Mouse (Mus musculus): Measurements from ENCODE around the gene Ggct. TPM values are rescaled to one million over a fixed set of nuclear protein-coding genes. Genes with fewer than 3 reads are reported as not detected.

Ggct gene
- 9.5 and 13.9 TPM in 2 replicates for polyA plus RNA-seq (2016; fragmentation: Nextera tagmentation; extraction: Ambion mirVana)

- H3K27me3 ChIP-seq (replicated peaks; ENCODE audit: low read depth, poor library complexity, severe bottlenecking) = peaks cover 9% of the 10 kb centered on the region; the same call in 1 of the 2 replicates
- H3K4me1 ChIP-seq = peaks cover 13% of the 10 kb centered on the region
- under 1% methylated on average over 41 of the region's 41 CpGs for WGBS
- H3K27ac ChIP-seq (replicated peaks) = peak within 1 kb of the TSS; percentile 74
- peak within 1 kb of the TSS; percentile 69 for H3K4me3 ChIP-seq
- peak; percentile 97 for DNase-seq (ENCODE audit: low spot score)
- H3K36me3 ChIP-seq (replicated peaks) = no peaks in the 10 kb centered on the region
- no peaks in the 10 kb centered on the region for H3K9me3 ChIP-seq
Observed at GRCm38 (mm10) chr6:54992734-54993260, at the start of gene Ggct. Gene Ggct, minus strand, starts transcription at chr6:54992950.

DNA sequence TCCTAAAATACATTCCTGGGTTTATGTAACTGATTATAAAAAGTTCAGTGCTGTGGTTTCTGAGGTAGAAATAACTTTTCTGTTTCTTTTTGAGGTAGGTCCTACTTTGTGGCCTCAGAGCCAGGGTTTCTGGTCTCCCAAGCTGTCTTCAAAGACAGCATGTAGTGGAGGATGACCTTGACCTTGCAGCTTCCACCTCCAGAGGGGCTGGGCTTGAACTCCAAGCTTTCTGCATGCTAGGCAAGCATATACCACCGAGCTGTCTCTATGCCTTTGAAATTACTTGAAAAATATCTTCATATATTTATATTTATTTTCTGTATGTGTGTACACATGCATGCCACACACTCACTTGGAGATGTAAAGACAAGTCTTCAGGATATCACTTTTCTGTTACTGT is 47.3 kb upstream of the Ggct start:
- DNase-seq (ENCODE audit: low spot score) = no peak

DNA sequence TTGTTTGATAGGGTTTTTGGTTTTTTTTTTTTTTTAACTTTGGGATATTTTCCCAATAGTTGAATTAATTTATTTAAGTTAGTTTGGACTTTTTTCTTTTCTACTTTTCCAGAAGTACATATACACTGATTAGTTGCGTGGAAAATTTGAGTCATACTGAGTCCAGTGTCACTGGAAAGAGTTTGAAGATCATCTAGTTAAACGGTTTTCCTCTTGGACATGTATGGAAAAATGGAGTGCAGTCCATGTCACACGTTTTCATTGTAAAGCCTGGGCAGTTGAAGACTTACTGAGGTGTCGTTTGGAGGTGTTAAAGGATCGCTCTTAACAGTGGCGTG is 46.7 kb upstream of the Ggct start:
- Histone ChIP-seq H3K9me3 (no peaks in the 10 kb centered on the region), H3K27me3 (replicated peaks; ENCODE audit: low read depth, poor library complexity, severe bottlenecking) (no peaks in the 10 kb centered on the region), H3K36me3 (replicated peaks) (0 out of 2 replicates have a peak, but pooled peaks cover 3% of the 10 kb centered on the region), H3K4me3 (peak overlapping the region; percentile 98), H3K27ac (replicated peaks) (no peak overlapping the region), H3K4me1 (peaks cover 26% of the 10 kb centered on the region)
- 83% methylated on average over 6 of the region's 6 CpGs for WGBS
- no peak for DNase-seq (ENCODE audit: low spot score)

More for the DNA sequence above, 47.3 kb upstream of the Ggct start:
- 0 out of 2 replicates have a peak, but pooled peaks cover 3% of the 10 kb centered on the region for H3K36me3 ChIP-seq (replicated peaks)
- no peaks in the 10 kb centered on the region for H3K27me3 ChIP-seq (replicated peaks; ENCODE audit: low read depth, poor library complexity, severe bottlenecking)
- peaks cover 27% of the 10 kb centered on the region for H3K4me1 ChIP-seq
- WGBS = 76% methylated on average over 1 of the region's 1 CpGs
- H3K27ac ChIP-seq (replicated peaks) = no peak overlapping the region
- H3K4me3 ChIP-seq = 0 out of 2 replicates have a peak overlapping the region, but pooled peaks have one; percentile 98
- no peaks in the 10 kb centered on the region for H3K9me3 ChIP-seq

- Histone ChIP-seq H3K27me3 (replicated peaks; ENCODE audit: low read depth, poor library complexity, severe bottlenecking) (no peaks in the 10 kb centered on the region), H3K4me1 (peaks cover 20% of the 10 kb centered on the region), H3K4me3 (peak overlapping the region; percentile 98), H3K36me3 (replicated peaks) (0 out of 2 replicates have a peak, but pooled peaks cover 3% of the 10 kb centered on the region), H3K27ac (replicated peaks) (peak overlapping the region; percentile 97), H3K9me3 (no peaks in the 10 kb centered on the region)
- peak; percentile 33 for DNase-seq (ENCODE audit: low spot score)
- 3% methylated on average over 12 of the region's 12 CpGs for WGBS
Observed at GRCm38 (mm10) chr6:55038671-55039445, 46.1 kb upstream of the Ggct start.

- under 1% methylated on average over 87 of the region's 87 CpGs for WGBS
- Histone ChIP-seq H3K4me3 (peak within 1 kb of the TSS; percentile 98), H3K27ac (replicated peaks) (peak within 1 kb of the TSS; percentile 97), H3K27me3 (replicated peaks; ENCODE audit: low read depth, poor library complexity, severe bottlenecking) (no peaks in the 10 kb centered on the region), H3K36me3 (replicated peaks) (0 out of 2 replicates have a peak, but pooled peaks cover 3% of the 10 kb centered on the region), H3K9me3 (no peaks in the 10 kb centered on the region), H3K4me1 (peaks cover 19% of the 10 kb centered on the region)
- DNase-seq (ENCODE audit: low spot score) = peak; percentile 91
Observed at GRCm38 (mm10) chr6:55037799-55038670, 45.3 kb upstream of the Ggct start, which contains the start of gene Gars. Gene Gars, plus strand, starts transcription at chr6:55038007.

GRCm38 (mm10) chr6:55036731-55037130 is 44.0 kb upstream of the Ggct start:
- DNase-seq (ENCODE audit: low spot score) = no peak
- Histone ChIP-seq H3K27ac (replicated peaks) (no peak overlapping the region), H3K36me3 (replicated peaks) (0 out of 2 replicates have a peak, but pooled peaks cover 3% of the 10 kb centered on the region), H3K27me3 (replicated peaks; ENCODE audit: low read depth, poor library complexity, severe bottlenecking) (no peaks in the 10 kb centered on the region), H3K4me1 (peaks cover 19% of the 10 kb centered on the region), H3K9me3 (no peaks in the 10 kb centered on the region), H3K4me3 (no peak overlapping the region)
- 90% methylated on average over 4 of the region's 4 CpGs for WGBS

- Histone ChIP-seq H3K27ac (replicated peaks) (no peak overlapping the region), H3K9me3 (no peaks in the 10 kb centered on the region), H3K4me1 (no peaks in the 10 kb centered on the region), H3K36me3 (replicated peaks) (no peaks in the 10 kb centered on the region), H3K27me3 (replicated peaks; ENCODE audit: low read depth, poor library complexity, severe bottlenecking) (no peaks in the 10 kb centered on the region), H3K4me3 (no peak overlapping the region)
- 89% methylated on average over 2 of the region's 2 CpGs for WGBS
- DNase-seq (ENCODE audit: low spot score) = no peak
Observed at GRCm38 (mm10) chr6:55027642-55028041, 34.9 kb upstream of the Ggct start.

DNA sequence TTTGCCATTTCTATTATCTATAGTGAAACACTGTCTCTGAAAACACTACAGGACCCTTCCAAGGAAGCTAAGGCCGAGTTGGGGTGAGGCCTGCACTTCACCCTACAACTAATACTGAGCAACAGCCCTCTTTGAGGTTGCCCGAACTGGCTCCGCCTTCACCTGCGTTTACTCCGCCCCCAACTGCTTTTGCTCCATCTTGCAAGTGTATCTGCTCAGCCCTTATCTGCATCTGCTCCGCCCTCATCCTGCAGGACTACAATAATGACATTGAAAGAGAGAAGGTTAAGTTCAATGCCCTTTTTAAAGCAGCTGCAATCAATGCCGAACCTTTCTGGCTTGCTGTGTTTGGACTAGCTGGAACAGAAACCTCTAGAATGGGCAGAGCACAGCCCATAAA is 29.1 kb upstream of the Ggct start:
- Histone ChIP-seq H3K4me1 (peaks cover 5% of the 10 kb centered on the region; the same call in 1 of the 2 replicates), H3K27me3 (replicated peaks; ENCODE audit: low read depth, poor library complexity, severe bottlenecking) (0 out of 2 replicates have a peak, but pooled peaks cover 11% of the 10 kb centered on the region), H3K36me3 (replicated peaks) (no peaks in the 10 kb centered on the region), H3K4me3 (no peak overlapping the region), H3K27ac (replicated peaks) (no peak overlapping the region), H3K9me3 (no peaks in the 10 kb centered on the region)
- WGBS = 88% methylated on average over 7 of the region's 7 CpGs
- no peak for DNase-seq (ENCODE audit: low spot score)

DNA sequence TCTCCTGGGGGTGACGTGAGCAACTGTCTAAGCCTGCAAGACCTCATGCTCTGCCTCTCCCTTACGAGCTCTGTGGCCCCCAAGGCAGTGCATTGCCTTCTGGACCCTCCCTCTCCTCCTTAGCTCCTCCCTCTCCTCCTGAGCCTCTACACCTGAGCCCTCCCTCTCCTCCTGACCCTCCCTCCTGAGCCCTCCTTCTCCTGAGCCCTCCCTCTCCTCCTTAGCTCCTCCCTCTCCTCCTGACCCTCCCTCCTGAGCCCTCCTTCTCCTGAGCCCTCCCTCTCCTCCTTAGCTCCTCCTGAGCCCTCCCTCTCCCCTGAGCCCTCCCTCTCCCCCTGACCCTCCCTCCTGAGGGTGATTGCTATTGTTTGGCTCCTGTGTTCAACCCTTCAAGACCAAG is 25.7 kb upstream of the Ggct start:
- Histone ChIP-seq H3K9me3 (0 out of 2 replicates have a peak, but pooled peaks cover 5% of the 10 kb centered on the region), H3K27me3 (replicated peaks; ENCODE audit: low read depth, poor library complexity, severe bottlenecking) (0 out of 2 replicates have a peak, but pooled peaks cover 11% of the 10 kb centered on the region), H3K4me3 (no peak overlapping the region), H3K36me3 (replicated peaks) (no peaks in the 10 kb centered on the region), H3K4me1 (peaks cover 12% of the 10 kb centered on the region), H3K27ac (replicated peaks) (no peak overlapping the region)
- DNase-seq (ENCODE audit: low spot score) = no peak
- WGBS = 70% methylated on average over 2 of the region's 2 CpGs

DNA sequence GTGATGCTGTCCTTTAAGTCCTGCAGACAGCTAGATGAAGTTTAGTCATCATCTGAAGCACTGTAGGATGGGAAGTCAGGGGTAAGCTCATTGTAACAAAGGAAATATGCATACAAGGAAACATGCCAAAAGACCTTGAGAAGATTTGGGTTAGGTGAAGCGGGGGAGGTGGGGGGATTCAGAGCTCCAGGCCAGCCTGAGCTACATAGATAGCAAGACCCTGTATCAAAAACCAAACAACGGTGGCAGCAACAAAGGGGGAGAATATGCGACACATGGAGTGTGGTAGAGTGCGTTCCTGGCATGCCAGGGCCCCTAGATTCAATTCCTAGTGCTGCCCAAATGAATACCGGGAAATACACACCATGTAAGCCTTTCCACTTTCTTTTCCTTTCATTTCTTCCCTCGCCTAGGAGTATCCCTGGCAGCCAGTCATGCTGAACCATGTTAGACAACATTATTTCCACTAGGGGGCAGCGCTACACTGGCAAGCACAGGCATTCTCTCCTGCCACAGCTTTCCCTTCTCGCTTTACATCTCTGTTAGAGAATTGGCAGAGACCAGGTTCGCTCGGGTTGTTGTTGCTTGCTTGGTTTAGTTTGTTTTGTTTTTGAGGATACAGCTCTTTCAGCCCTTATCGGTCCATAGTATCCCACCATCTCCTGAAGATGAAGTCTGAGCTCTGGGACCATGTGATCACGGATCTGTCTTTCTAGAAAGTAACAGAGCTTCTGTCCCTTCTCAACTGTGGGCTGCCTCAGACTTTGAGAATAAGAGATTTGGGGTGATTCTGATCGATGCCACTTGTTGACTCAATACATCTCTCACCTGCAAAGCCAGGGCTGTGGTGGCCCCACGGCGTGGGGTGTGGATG is 24.2 kb upstream of the Ggct start:
- H3K27ac ChIP-seq (replicated peaks) = no peak overlapping the region
- WGBS = 32% methylated on average over 15 of the region's 15 CpGs
- H3K27me3 ChIP-seq (replicated peaks; ENCODE audit: low read depth, poor library complexity, severe bottlenecking) = 0 out of 2 replicates have a peak, but pooled peaks cover 11% of the 10 kb centered on the region
- no peak overlapping the region for H3K4me3 ChIP-seq
- H3K9me3 ChIP-seq = 0 out of 2 replicates have a peak, but pooled peaks cover 5% of the 10 kb centered on the region
- no peaks in the 10 kb centered on the region for H3K36me3 ChIP-seq (replicated peaks)
- peak; percentile 73 for DNase-seq (ENCODE audit: low spot score)
- H3K4me1 ChIP-seq = peaks cover 12% of the 10 kb centered on the region

DNA sequence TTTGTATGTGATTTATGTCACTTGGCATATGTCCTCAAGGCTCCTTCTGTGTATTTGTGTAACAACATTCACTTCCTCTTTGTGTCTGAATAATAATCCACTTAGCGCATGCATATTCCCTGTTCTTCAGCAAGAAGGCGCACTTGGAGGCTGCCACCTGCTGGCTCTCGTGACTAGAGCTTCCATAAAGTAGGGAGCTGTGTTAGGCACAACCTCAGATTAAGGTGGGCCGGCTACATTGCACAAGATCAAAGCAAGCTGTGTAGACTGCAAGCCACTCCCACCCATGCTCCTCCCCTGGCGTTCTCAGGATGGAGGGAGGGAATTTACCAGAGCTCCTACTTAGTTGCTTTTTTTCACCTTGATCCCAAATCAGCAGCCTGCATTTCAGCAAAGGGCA is 23.5 kb upstream of the Ggct start:
- H3K4me3 ChIP-seq = no peak overlapping the region
- DNase-seq (ENCODE audit: low spot score) = peak; percentile 42
- no peak overlapping the region for H3K27ac ChIP-seq (replicated peaks)
- H3K27me3 ChIP-seq (replicated peaks; ENCODE audit: low read depth, poor library complexity, severe bottlenecking) = peaks cover 12% of the 10 kb centered on the region; the same call in 1 of the 2 replicates
- 24% methylated on average over 5 of the region's 5 CpGs for WGBS
- 0 out of 2 replicates have a peak, but pooled peaks cover 5% of the 10 kb centered on the region for H3K9me3 ChIP-seq
- H3K4me1 ChIP-seq = peaks cover 12% of the 10 kb centered on the region
- no peaks in the 10 kb centered on the region for H3K36me3 ChIP-seq (replicated peaks)

Measured in embryonic facial prominence, embryonic 10.5 days (tissue).